Mouse (Mus musculus) yolk sac, embryonic 10.5 days (tissue): Measurements from ENCODE around the gene Sgf29.
"Not testable (repeated sequence)": the region's sequence is repeated elsewhere in the genome, so short reads cannot be mapped to it uniquely, and the experiment has no call there.

Experiments
- DNase-seq: peaks from one replicate; pipeline ENCODE4 v3.0.0-alpha.2; 2017; ENCODE audit warnings: low spot score

Sgf29 gene

GRCm38 (mm10) chr7:126688156-126688555, 39.0 kb downstream of the Sgf29 start:
- DNase-seq = not testable (repeated sequence)

DNA sequence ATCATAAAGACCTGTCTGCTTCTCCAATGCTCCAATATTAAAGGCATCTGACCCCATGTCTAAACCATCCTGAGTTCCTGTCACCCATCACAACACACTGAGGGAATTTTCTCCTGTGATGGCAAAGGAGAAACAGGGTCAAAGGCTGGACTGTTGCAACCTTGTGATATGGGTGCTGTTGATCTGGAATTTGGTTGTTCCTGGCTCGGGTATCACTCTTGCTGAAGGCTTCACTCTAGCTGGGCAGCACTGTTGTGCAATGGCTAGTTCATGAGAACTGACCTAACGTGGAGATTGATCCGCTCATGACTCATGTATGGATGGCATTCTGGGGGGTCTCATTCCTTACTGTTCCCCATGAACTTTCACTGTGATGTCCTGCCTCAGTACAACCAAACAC, 39.9 kb downstream of the Sgf29 start:
- no peak for DNase-seq

DNA sequence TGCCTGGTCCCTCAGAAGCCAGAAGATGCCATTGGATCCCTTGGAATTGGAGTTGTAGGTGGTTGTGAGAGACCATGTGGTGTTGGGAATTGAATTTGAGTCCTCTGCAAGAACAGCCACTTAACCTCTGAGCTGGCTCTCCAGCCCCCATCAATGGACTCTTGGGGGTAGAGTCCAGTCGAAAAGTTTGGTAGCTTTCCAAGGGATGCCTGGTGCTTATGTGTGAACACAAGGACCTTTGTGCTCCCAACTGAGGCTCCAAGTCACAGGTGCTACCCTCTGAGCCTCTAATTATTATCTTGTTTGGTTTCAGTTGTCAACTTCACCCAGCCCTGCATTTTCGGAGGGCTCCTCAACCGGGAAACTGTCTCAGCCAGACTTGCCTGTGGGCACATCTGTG, 41.6 kb downstream of the Sgf29 start:
- DNase-seq = no peak

GRCm38 (mm10) chr7:126691676-126692075, 42.6 kb downstream of the Sgf29 start:
- DNase-seq = no peak

- no peak for DNase-seq
Observed at GRCm38 (mm10) chr7:126692426-126692825, 43.3 kb downstream of the Sgf29 start.

- peak; percentile 67 for DNase-seq
Observed at GRCm38 (mm10) chr7:126693256-126693655, 44.1 kb downstream of the Sgf29 start.

GRCm38 (mm10) chr7:126693781-126694180, 44.7 kb downstream of the Sgf29 start:
- DNase-seq = no peak

- DNase-seq = no peak
Observed at GRCm38 (mm10) chr7:126694441-126695051, 45.4 kb downstream of the Sgf29 start.

- DNase-seq = no peak
Observed at GRCm38 (mm10) chr7:126695210-126695611, 46.1 kb downstream of the Sgf29 start, which contains the start of gene Bola2. TSS of gene Bola2 (plus strand) at chr7:126695401.

DNA sequence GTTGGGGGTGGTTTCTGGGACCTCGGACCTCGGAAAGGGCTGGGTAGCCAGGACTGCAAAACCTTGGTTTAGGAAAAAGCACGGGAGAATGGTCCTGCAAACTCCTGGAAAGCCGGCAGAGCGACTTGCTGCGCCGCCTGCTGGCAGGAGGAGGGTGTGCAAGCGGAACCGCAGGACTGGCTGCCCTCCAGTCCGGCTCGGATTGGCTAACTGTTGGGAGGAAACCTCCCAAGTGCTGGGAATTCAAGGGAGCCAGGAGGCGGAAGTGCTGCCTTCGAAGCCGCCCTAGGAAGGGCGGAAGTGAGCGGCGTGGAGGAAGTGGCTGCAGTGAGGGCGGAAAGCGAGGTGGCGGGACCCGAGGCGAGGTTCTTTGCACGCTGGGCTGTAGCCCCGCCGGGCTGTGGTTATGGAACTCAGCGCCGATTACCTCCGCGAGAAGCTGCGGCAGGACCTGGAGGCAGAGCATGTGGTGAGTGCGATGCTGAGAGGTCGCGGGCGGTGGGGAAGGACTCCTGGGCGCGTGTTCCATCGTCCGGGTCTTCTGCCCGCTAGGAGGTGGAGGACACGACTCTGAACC, 46.6 kb downstream of the Sgf29 start, which contains the start of gene Slx1b:
Gene Slx1b (minus strand): TSS at position 154 of the 577 bp plus-strand sequence.
- peak; percentile 95 for DNase-seq

GRCm38 (mm10) chr7:126696303-126696702, 47.2 kb downstream of the Sgf29 start:
- DNase-seq = no peak

DNA sequence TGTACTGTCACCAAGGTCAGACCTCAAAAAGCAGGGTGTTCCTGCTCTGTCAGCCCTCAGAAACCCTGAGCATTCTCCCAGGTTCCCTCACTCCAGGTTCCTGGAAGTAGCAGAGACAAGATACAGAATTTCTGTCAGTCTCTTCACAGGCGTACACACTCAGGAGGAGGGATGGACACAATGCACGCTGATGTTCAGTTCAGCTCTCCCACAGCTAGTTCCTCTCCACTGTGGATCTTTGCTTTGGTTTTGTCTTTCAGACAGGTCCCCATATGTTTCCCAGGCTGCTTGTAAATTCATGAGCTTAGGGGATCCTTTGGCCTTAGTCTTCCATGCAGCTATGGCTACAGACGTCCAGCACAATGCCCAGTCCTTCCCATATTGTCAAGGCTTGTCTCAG, 47.8 kb downstream of the Sgf29 start:
- no peak for DNase-seq

DNA sequence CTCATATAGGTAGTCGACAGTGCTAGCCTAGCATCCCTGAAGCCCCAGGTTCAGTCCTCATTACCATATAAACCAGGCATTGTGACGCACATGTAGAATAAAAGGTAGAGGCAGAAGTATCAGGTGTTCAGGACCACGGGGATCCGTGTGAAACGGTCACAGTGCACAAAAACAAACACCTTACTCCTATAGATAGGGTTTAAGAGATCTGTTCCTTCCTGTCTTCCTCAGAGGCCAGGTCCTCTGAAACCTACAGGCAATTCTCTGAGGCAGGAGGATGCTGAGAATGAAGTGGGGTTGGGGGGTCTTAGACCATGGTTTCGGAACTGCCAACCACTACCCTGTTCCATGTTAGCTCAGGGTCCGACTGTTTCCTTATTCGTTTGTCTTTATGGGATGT, 48.7 kb downstream of the Sgf29 start:
- no peak for DNase-seq

DNA sequence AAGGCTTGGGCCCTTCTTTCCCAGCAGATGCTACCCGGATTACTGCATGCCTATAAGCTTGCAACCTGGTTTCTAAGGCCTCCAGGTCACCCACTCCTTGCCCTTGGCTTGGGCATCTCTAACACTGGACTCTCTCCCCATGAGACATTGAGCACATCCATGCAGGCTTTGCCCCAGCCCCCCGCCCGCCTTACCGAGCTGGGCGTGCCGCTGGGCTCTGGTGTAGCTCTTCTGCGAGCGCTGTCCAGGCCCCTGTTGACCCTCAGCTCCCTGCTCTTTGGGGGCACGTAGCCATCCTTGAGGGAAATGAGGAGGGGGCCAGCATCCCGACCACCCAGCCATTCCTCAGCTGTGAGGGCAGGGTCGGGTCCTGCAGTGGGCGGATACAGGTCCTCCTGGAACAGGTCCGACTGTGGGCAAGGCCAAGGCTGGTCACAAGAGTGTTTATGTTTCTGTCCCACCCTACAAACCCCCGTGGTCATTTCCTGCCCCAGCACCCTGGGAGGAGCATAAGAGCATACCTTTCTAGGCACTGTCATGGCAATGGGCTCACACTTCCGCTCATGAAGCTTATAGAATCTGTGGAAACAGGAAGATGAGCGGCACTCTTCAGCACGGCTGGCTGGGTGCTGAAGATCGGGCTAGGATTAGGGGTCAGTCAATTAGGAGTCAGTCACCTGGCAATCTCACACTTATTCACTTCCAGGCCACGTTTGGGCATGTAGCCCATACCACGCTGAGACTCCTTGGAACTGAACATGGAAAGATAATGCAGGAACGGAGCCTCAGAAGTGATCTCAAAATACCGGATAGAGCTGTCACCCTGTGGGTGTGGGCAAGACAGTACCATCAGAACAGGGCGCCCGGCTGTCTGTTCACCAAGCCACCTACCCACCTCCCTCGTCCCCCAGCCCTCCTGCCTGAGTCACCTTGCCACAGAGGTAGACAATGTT, 51.2 kb downstream of the Sgf29 start:
- DNase-seq = no peak

DNA sequence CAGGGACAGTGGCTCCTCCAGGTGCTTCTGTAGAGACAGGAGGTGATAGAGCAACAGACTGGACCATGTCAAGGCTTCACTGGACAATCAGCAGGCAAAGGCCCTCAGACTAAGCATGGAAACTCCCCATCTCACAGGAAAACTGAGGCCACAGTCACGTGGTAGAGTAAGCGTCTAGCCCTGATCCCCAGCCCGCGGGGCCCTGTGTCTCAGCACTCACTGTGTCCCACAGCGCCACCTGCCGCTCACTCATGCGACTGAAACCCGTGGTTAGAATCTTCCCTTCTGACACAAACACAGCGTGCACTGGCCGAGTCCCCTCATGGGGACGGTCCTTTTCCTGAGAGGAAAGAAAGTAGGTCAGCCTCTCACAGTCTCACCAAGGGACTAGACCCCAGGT, 52.0 kb downstream of the Sgf29 start:
- peak; percentile 64 for DNase-seq

- DNase-seq = no peak
Observed at GRCm38 (mm10) chr7:126701559-126702357, 52.6 kb downstream of the Sgf29 start.

DNA sequence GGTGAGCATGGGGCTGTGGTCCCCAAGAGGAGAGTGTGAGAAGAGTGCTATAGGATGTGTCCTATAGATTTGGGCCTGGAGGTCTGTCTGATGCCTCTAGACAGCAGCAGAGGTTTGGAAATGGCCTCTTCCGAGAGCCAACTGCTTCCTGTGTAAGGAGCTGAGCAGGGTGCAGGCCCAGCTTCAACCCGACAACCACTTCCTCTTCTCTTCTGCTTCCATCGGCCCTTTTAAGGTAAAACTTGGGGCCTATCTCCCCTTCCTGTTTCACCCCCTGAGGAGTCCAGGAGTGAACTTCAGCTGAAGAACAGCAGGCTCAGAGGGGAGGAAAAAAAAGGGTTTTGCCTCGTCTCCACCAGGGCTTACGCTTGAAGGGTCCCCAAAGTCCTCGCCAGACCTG, 53.2 kb downstream of the Sgf29 start:
- DNase-seq = no peak

- DNase-seq = no peak
Observed at GRCm38 (mm10) chr7:126702861-126703756, 54.0 kb downstream of the Sgf29 start.

GRCm38 (mm10) chr7:126703757-126704077, 54.6 kb downstream of the Sgf29 start:
- DNase-seq = no peak

GRCm38 (mm10) chr7:126704121-126704980, 55.2 kb downstream of the Sgf29 start:
- peak; percentile 49 for DNase-seq
